Mouse (Mus musculus): ENCODE results near the gene Pde6g. TPM values are rescaled to one million over a fixed set of nuclear protein-coding genes. Genes with fewer than 3 reads are reported as not detected.
A peak's percentile ranks its signal among the peaks of the same experiment; 100 is the strongest.

Gene Pde6g
- polyA plus RNA-seq, 1 experiment from 2014 or later = 0.59 TPM

DNA sequence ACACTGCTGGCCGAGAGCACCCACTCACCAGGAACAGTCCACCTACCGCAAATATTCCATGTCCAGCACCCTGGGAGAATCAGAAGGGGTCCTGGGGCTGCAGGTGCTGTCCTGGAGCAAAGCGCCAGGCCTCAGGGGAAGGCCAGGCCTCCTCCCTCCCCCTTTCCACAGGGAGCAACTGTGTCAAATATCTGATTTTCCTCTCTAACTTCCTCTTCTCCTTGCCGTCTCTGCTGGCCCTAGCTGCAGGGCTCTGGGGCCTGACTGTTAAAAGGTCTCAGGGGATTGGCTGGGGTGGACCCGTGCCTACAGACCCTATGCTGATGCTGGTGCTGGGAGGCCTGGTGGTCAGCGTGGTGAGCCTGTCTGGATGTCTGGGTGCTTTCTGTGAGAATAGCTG lies 9.2 kb downstream of the Pde6g start:
- H3K36me3 ChIP-seq (ENCODE audit: control insufficient read depth, insufficient read depth, low read length) = no peaks in the 10 kb centered on the region
- H3K27me3 ChIP-seq (ENCODE audit: control insufficient read depth, insufficient read depth, low read length) = no peaks in the 10 kb centered on the region
- no peaks in the 10 kb centered on the region for H3K4me1 ChIP-seq (ENCODE audit: control insufficient read depth, insufficient read depth, low read length)
- no peak overlapping the region for H3K4me2 ChIP-seq (ENCODE audit: low read depth, low read length)
- no peak overlapping the region for H3K27ac ChIP-seq (ENCODE audit: low read depth, low read length)
- 69% methylated on average over 6 of the region's 6 CpGs for WGBS
- ATAC-seq (ENCODE audit: low read depth) = no peak
- no peak overlapping the region for H3K9ac ChIP-seq (replicated peaks; ENCODE audit: low read depth, low read length)
- H3K9me3 ChIP-seq (ENCODE audit: control insufficient read depth, low read length) = no peaks in the 10 kb centered on the region
- H3K4me3 ChIP-seq (ENCODE audit: low read depth, low read length) = no peak overlapping the region

DNA sequence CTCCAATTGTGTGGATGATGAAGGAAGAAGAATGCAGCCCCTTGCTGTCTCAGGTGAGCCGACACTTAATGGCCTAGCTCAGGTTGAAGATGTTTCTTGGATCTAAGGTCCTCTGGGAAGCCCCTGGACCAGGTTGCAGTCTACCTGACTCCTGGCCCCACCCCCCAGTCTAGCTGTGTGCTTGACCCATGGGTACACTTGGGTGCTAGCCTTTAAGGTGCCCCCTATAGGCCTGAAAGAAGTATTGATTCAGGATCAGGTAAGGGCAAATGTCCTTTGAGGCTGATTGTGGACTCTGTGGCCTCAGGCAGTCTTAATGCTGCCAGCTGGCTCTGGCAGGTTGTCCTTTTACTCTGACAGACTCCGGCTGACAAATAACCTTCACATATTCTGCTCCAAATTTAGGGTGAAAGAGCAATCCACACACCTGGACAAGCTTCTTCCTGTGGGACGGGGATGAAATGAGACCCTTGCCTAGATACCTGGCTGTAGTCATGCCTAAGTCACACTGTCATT lies 10.5 kb downstream of the Pde6g start:
- WGBS = 92% methylated on average over 3 of the region's 3 CpGs
- no peak overlapping the region for H3K4me3 ChIP-seq (ENCODE audit: low read depth, low read length)
- H3K4me1 ChIP-seq (ENCODE audit: control insufficient read depth, insufficient read depth, low read length) = no peaks in the 10 kb centered on the region
- no peak overlapping the region for H3K9ac ChIP-seq (replicated peaks; ENCODE audit: low read depth, low read length)
- no peak overlapping the region for H3K27ac ChIP-seq (ENCODE audit: low read depth, low read length)
- no peaks in the 10 kb centered on the region for H3K9me3 ChIP-seq (ENCODE audit: control insufficient read depth, low read length)
- H3K27me3 ChIP-seq (ENCODE audit: control insufficient read depth, insufficient read depth, low read length) = no peaks in the 10 kb centered on the region
- no peak overlapping the region for H3K4me2 ChIP-seq (ENCODE audit: low read depth, low read length)
- ATAC-seq (ENCODE audit: low read depth) = no peak
- no peaks in the 10 kb centered on the region for H3K36me3 ChIP-seq (ENCODE audit: control insufficient read depth, insufficient read depth, low read length)

DNA sequence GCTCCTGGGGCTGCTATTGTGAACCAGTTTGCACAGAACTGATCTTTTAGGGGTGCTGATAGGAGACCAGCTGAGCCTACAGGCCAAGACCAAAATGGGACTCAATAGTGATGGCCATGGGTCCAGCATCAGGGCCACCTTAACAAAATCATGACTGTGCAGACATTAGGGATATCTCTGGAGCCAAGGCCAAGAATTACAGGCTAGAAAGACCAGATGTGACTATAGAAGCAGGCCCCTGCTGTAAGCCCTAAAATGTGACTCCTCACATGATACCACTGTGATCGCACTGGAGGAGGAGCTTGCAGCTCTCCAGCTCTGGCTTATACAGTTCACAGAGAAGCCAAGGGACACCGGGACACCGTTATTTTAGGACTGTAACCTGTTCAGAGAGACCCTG lies 11.0 kb downstream of the Pde6g start, which contains the start of gene Tspan10:
Tspan10 (plus strand) TSS at position 301 of the 400 bp plus-strand sequence.
- Histone ChIP-seq H3K9me3 (ENCODE audit: control insufficient read depth, low read length) (no peaks in the 10 kb centered on the region), H3K27me3 (ENCODE audit: control insufficient read depth, insufficient read depth, low read length) (no peaks in the 10 kb centered on the region), H3K4me2 (ENCODE audit: low read depth, low read length) (no peak within 1 kb of the TSS), H3K27ac (ENCODE audit: low read depth, low read length) (no peak within 1 kb of the TSS), H3K4me1 (ENCODE audit: control insufficient read depth, insufficient read depth, low read length) (no peaks in the 10 kb centered on the region), H3K9ac (replicated peaks; ENCODE audit: low read depth, low read length) (no peak within 1 kb of the TSS), H3K4me3 (ENCODE audit: low read depth, low read length) (no peak within 1 kb of the TSS), H3K36me3 (ENCODE audit: control insufficient read depth, insufficient read depth, low read length) (no peaks in the 10 kb centered on the region)
- no peak for ATAC-seq (ENCODE audit: low read depth)
- 91% methylated on average over 3 of the region's 3 CpGs for WGBS

DNA sequence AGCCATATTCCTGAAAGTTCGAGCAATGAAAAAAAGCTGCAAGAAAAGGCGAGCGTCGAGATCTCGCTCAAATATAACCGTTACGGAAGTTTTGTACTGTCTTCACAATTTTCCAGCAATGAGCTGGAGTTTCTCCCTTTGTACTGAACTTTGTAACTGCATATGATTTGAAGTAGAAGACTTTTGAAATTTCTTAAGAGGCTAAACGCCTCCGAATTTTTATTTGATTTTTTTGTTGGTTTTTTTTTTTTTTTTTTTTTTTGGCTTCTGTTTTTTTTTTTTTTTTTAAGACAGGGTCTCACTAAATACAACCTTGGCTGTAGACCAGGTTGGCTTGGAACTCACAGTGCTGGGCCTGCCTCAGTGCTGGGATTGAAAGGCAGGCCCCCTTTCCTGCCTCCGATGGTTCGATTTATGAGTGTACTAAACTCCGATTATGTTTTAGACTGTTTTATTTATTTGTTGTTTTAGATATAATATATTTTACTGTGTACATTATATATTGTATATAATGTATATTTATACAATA lies 15.4 kb downstream of the Pde6g start:
- H3K27ac ChIP-seq (ENCODE audit: low read depth, low read length) = no peak overlapping the region
- H3K36me3 ChIP-seq (ENCODE audit: control insufficient read depth, insufficient read depth, low read length) = peaks cover 11% of the 10 kb centered on the region
- H3K9me3 ChIP-seq (ENCODE audit: control insufficient read depth, low read length) = no peaks in the 10 kb centered on the region
- H3K4me1 ChIP-seq (ENCODE audit: control insufficient read depth, insufficient read depth, low read length) = peaks cover 9% of the 10 kb centered on the region
- WGBS = 26% methylated on average over 12 of the region's 12 CpGs
- H3K4me3 ChIP-seq (ENCODE audit: low read depth, low read length) = peak overlapping the region; percentile 90
- peak overlapping the region; percentile 94 for H3K9ac ChIP-seq (replicated peaks; ENCODE audit: low read depth, low read length)
- H3K27me3 ChIP-seq (ENCODE audit: control insufficient read depth, insufficient read depth, low read length) = no peaks in the 10 kb centered on the region
- H3K4me2 ChIP-seq (ENCODE audit: low read depth, low read length) = peak overlapping the region; percentile 73
- no peak for ATAC-seq (ENCODE audit: low read depth)

DNA sequence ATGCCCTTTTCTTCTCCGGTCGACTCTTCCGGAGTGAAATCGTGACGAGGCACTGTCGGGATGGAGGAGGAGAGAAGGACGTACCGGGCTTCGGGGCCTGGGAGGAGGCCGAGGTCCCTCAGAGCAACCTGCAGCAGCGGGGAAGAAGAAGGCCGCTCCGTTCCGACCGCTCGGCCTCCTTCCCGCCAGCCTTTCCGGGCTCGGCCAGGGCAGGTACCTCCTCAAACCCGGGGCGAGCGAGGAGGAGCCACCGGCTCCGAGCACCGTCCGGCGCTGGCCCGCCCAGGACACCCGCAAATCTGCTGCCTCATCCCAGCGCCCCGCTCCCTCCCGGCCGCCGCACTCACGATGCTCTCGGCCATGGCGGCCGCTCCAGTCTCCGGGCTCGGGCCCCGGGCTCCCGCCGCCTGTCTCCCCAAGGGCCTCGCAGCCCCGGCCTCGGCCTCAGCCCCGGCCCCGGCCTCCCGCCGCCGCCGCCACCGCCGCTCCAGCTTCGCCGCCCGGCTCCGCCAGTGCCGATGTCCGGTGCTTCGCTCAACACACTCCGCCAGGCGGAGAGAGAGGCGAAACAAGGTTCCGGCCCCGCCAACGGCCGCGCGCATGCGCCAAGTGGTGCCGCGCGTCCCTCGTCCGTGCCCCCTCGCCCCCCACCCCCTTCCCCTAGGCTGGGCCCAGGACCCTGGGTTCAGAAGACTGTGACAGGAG lies 16.0 kb downstream of the Pde6g start, which contains the start of gene Nploc4:
Nploc4 (minus strand) TSS at position 557 of the 705 bp plus-strand sequence.
- Histone ChIP-seq H3K9ac (replicated peaks; ENCODE audit: low read depth, low read length) (peak within 1 kb of the TSS; percentile 94), H3K4me2 (ENCODE audit: low read depth, low read length) (peak within 1 kb of the TSS; percentile 73), H3K27ac (ENCODE audit: low read depth, low read length) (peak within 1 kb of the TSS; percentile 66; the same call in 1 of the 2 replicates), H3K36me3 (ENCODE audit: control insufficient read depth, insufficient read depth, low read length) (peaks cover 17% of the 10 kb centered on the region), H3K27me3 (ENCODE audit: control insufficient read depth, insufficient read depth, low read length) (no peaks in the 10 kb centered on the region), H3K9me3 (ENCODE audit: control insufficient read depth, low read length) (no peaks in the 10 kb centered on the region), H3K4me1 (ENCODE audit: control insufficient read depth, insufficient read depth, low read length) (peaks cover 9% of the 10 kb centered on the region), H3K4me3 (ENCODE audit: low read depth, low read length) (peak within 1 kb of the TSS; percentile 90)
- ATAC-seq (ENCODE audit: low read depth) = peak; percentile 87
- WGBS = under 1% methylated on average over 67 of the region's 77 CpGs

DNA sequence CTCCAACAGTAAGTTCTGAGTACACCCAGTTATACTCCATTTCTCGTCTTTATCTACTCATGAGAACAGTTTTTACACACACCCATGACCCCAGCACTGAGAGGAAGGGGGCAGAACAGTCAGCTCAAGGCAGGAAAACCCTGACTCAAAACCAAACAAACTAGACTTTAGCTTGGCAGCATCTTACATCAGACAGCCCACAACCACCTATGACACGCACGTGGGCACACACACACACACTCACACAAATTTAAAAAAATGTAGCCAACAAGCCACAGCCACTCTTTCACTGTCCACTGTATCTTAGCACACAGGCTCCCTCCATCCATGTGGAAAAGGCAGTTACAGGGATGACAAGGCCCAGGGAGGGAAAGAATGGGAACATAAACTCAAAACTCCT lies 26.6 kb downstream of the Pde6g start:
- Histone ChIP-seq H3K4me2 (ENCODE audit: low read depth, low read length) (no peak overlapping the region), H3K27me3 (ENCODE audit: control insufficient read depth, insufficient read depth, low read length) (no peaks in the 10 kb centered on the region), H3K4me3 (ENCODE audit: low read depth, low read length) (no peak overlapping the region), H3K9me3 (ENCODE audit: control insufficient read depth, low read length) (no peaks in the 10 kb centered on the region), H3K36me3 (ENCODE audit: control insufficient read depth, insufficient read depth, low read length) (peaks cover 57% of the 10 kb centered on the region), H3K4me1 (ENCODE audit: control insufficient read depth, insufficient read depth, low read length) (no peaks in the 10 kb centered on the region; the same call in 1 of the 2 replicates), H3K27ac (ENCODE audit: low read depth, low read length) (no peak overlapping the region), H3K9ac (replicated peaks; ENCODE audit: low read depth, low read length) (no peak overlapping the region)
- WGBS = 94% methylated on average over 3 of the region's 3 CpGs
- ATAC-seq (ENCODE audit: low read depth) = no peak

DNA sequence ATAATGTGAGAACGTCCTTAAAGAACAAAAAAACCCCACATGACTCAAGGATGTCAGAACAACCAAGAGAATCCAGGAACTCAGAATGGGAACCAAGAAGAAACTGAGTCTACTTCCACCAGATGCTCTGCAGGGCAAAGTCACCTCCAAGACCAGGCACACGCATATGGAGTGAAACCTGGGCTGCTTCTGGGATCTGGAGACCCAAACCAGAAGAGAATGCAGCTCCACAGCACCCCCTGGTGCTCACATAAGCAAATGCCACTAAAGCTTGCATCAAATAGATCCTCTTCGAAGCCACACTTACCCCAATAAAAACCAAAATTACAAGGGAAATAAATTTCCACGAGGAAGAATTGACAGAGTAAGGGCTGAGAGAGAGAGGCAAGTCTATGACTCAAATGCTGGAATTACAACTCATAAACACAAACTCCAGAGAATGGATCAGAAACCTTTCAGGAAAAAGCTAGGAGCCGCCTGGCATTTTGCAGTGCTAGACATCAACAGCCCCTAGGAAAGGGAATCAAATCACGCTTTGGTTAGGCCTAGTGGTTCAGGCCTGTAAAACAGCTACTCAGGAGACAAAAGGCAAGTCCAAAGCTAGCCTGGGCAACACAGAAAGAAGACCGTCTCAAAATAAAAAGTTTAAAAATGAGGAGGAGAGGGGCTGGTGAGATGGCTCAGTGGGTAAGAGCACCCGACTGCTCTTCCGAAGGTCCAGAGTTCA lies 29.6 kb downstream of the Pde6g start:
- Histone ChIP-seq H3K4me1 (ENCODE audit: control insufficient read depth, insufficient read depth, low read length) (no peaks in the 10 kb centered on the region; the same call in 1 of the 2 replicates), H3K9ac (replicated peaks; ENCODE audit: low read depth, low read length) (no peak overlapping the region), H3K27ac (ENCODE audit: low read depth, low read length) (no peak overlapping the region), H3K9me3 (ENCODE audit: control insufficient read depth, low read length) (no peaks in the 10 kb centered on the region), H3K4me3 (ENCODE audit: low read depth, low read length) (no peak overlapping the region), H3K36me3 (ENCODE audit: control insufficient read depth, insufficient read depth, low read length) (peaks cover 66% of the 10 kb centered on the region), H3K4me2 (ENCODE audit: low read depth, low read length) (no peak overlapping the region), H3K27me3 (ENCODE audit: control insufficient read depth, insufficient read depth, low read length) (no peaks in the 10 kb centered on the region)
- WGBS = 61% methylated on average over 9 of the region's 9 CpGs
- no peak for ATAC-seq (ENCODE audit: low read depth)

DNA sequence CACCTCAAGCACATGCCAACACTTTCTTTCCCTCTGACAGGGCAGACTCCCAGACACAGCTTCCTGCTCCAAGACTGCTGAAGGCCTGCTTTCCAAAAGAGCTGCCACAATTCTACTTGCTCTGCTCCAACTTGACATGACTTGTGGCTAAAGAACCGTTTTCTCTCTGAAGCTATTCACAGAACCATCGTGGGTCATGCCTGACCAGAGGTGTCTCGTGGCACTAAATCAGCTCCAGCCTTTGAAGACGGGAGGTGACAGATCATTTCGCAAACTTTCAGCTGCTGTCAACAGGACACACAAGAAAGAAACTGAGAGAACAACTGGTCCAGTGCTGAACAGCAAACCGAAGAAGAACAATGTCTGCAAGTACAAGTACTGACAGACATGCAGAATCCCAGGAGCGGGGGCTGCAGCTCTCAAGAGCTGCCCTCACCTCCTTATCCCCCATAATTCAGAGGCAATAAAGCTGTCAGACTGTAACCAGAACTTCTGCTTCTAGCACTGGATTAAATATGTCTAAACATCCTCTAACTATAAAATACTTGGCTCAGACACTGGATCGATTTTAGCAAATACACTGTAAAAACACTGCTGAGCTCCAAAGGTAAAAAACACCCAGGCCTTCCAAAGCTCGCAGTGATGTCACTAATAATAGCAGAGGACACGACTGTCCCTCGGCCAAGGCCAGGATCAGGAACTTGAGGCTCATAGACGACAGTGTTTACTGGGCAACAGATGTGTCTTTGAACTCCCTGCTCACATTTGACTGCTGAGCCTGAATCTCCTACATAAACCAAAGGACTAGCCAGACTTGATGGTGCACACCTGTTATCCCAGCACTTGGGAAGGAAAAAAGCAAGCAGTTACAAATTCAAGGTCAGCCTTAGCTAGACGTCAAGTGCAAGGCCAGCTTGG lies 30.4 kb downstream of the Pde6g start:
- 72% methylated on average over 13 of the region's 13 CpGs for WGBS
- no peak overlapping the region for H3K9ac ChIP-seq (replicated peaks; ENCODE audit: low read depth, low read length)
- H3K36me3 ChIP-seq (ENCODE audit: control insufficient read depth, insufficient read depth, low read length) = peaks cover 60% of the 10 kb centered on the region
- no peak for ATAC-seq (ENCODE audit: low read depth)
- H3K4me3 ChIP-seq (ENCODE audit: low read depth, low read length) = no peak overlapping the region
- H3K9me3 ChIP-seq (ENCODE audit: control insufficient read depth, low read length) = no peaks in the 10 kb centered on the region
- H3K4me2 ChIP-seq (ENCODE audit: low read depth, low read length) = no peak overlapping the region
- no peak overlapping the region for H3K27ac ChIP-seq (ENCODE audit: low read depth, low read length)
- H3K4me1 ChIP-seq (ENCODE audit: control insufficient read depth, insufficient read depth, low read length) = no peaks in the 10 kb centered on the region; the same call in 1 of the 2 replicates
- no peaks in the 10 kb centered on the region for H3K27me3 ChIP-seq (ENCODE audit: control insufficient read depth, insufficient read depth, low read length)
